In the genomic region with DNA sequence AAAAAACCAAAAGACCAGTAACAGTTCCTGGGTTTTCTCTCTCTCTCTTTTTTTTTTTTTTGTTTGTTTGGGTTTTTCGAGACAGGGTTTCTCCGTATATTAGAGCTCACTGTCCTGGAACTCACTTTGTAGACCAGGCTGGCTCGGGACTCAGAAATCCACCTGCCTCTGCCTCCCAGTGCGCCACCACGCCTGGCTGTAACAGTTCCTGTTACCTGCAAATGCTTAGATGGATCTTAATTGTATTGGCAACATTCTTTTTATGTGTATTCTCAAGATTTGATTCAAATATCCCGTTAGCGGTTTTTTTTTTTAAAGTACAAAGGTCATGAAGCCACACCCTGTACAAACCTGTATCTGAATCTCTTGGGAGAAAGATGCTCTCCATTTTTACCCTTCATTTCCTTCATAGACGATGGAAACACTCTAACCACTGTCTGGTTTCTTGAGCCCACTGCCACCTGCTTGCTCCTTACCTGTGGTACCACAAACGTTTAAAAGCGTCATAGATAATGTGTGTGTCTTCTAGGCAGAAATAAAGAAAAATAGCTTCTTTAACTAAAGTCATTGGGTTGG, we compare ENCODE assay signal across 8 mouse cellular contexts. TPM values are rescaled to one million over a fixed set of nuclear protein-coding genes. Genes with fewer than 3 reads are reported as not detected.
DNase-seq lines count a peak whose midpoint lies in the region; ATAC-seq and TF ChIP-seq lines count a peak whose summit lies in the region.

No protein-coding gene starts in this region.

- no peak for TF ChIP-seq CTCF in bone marrow macrophage, adult 2 months (IDR thresholded peaks at IDR 0.05; ENCODE audit: low read depth, low read length)

- no peaks in the 10 kb centered on the region for H3K27me3 ChIP-seq in heart, embryonic 14.5 days (ENCODE audit: control insufficient read depth, insufficient read depth, low read length)
- H3K27me3 ChIP-seq in hindbrain, embryonic 13.5 days: no peaks in the 10 kb centered on the region
- no peaks in the 10 kb centered on the region for H3K27me3 ChIP-seq in midbrain, embryonic 12.5 days

- H3K27ac ChIP-seq in heart, embryonic 14.5 days (replicated peaks in 1 of 2; ENCODE audit: control insufficient read depth in 1 of 2, insufficient read depth in 1 of 2, low read depth in 2 of 2, low read length in 2 of 2): peak overlapping the region; percentile 50 to 56; a peak in 3 of 4 replicates
- peak overlapping the region; percentile 46 for H3K27ac ChIP-seq in bone marrow macrophage, adult 2 months (ENCODE audit: insufficient read depth, low read depth, low read length)
- peak overlapping the region; percentile 85 for H3K27ac ChIP-seq in hindbrain, embryonic 13.5 days
- H3K27ac ChIP-seq in midbrain, embryonic 12.5 days (replicated peaks): peak overlapping the region; percentile 65

- peak overlapping the region in 1 of 2 experiments; percentile 96; a peak in 3 of 4 replicates for H3K4me3 ChIP-seq in heart, embryonic 14.5 days (ENCODE audit: control insufficient read depth in 1 of 2, insufficient read depth in 1 of 2, low read depth in 1 of 2, low read length in 2 of 2)
- peak overlapping the region; percentile 100 for H3K4me3 ChIP-seq in bone marrow macrophage, adult 2 months (ENCODE audit: insufficient read depth, low read length)
- peak overlapping the region; percentile 100 for H3K4me3 ChIP-seq in hindbrain, embryonic 13.5 days
- peak overlapping the region; percentile 75 for H3K4me3 ChIP-seq in midbrain, embryonic 12.5 days

- peak overlapping the region; percentile 57 for H3K9ac ChIP-seq in heart, embryonic 14.5 days (ENCODE audit: low read length)
- peak overlapping the region; percentile 60; the same call in 1 of the 2 replicates for H3K9ac ChIP-seq in hindbrain, embryonic 13.5 days
- H3K9ac ChIP-seq in midbrain, embryonic 12.5 days (replicated peaks): 0 out of 2 replicates have a peak overlapping the region, but pooled peaks have one; percentile 4

- no peaks in the 10 kb centered on the region for H3K9me3 ChIP-seq in heart, embryonic 14.5 days (ENCODE audit: control insufficient read depth, low read length)
- no peaks in the 10 kb centered on the region for H3K9me3 ChIP-seq in hindbrain, embryonic 13.5 days
- H3K9me3 ChIP-seq in midbrain, embryonic 12.5 days: no peaks in the 10 kb centered on the region

- DNase-seq in heart, adult 8-10 months (ENCODE audit: low spot score): no peak
- DNase-seq in frontal cortex, postnatal 14 days (ENCODE audit: low spot score in 2 of 2): no peak
- DNase-seq in retina, postnatal 1 day: no peak
- no peak for DNase-seq in gastrocnemius, adult 18-20 months (ENCODE audit: low spot score)

- whole genome bisulfite sequencing in heart, embryonic 14.5 days: 51% methylated on average over 10 of the region's 10 CpGs
- WGBS in hindbrain, embryonic 13.5 days: 59% methylated on average over 10 of the region's 10 CpGs
- 56% methylated on average over 10 of the region's 10 CpGs for WGBS in midbrain, embryonic 12.5 days

- TF ChIP-seq POLR2A in bone marrow macrophage, adult 2 months (IDR thresholded peaks at IDR 0.05; ENCODE audit: borderline replicate concordance, low read depth, low read length): no peak

- H3K4me2 ChIP-seq in heart, embryonic 14.5 days (ENCODE audit: low read length): peak overlapping the region; percentile 70
- H3K4me2 ChIP-seq in hindbrain, embryonic 13.5 days: peak overlapping the region; percentile 65
- H3K4me2 ChIP-seq in midbrain, embryonic 12.5 days (replicated peaks): peak overlapping the region; percentile 59

- ATAC-seq in heart, embryonic 14.5 days (ENCODE audit: insufficient number of reproducible peaks, insufficient read depth, low FRiP score, low read depth): no peak
- no peak for ATAC-seq in hindbrain, embryonic 13.5 days (ENCODE audit: low FRiP score)
- no peak for ATAC-seq in midbrain, embryonic 12.5 days (ENCODE audit: low FRiP score, low read depth)

- H3K36me3 ChIP-seq in heart, embryonic 14.5 days (ENCODE audit: control insufficient read depth, insufficient read depth, low read length): peaks cover 51% of the 10 kb centered on the region
- peaks cover 38% of the 10 kb centered on the region for H3K36me3 ChIP-seq in hindbrain, embryonic 13.5 days
- peaks cover 39% of the 10 kb centered on the region for H3K36me3 ChIP-seq in midbrain, embryonic 12.5 days

- peaks cover 0 to 19% of the 10 kb centered on the region in 2 experiments; a peak in 2 of 4 replicates for H3K4me1 ChIP-seq in heart, embryonic 14.5 days (ENCODE audit: control insufficient read depth in 2 of 2, insufficient read depth in 2 of 2, low read length in 2 of 2)
- peaks cover 14% of the 10 kb centered on the region for H3K4me1 ChIP-seq in bone marrow macrophage, adult 2 months (ENCODE audit: control insufficient read depth, insufficient read depth, low read length)
- peaks cover 33% of the 10 kb centered on the region for H3K4me1 ChIP-seq in hindbrain, embryonic 13.5 days (replicated peaks)
- H3K4me1 ChIP-seq in midbrain, embryonic 12.5 days: peaks cover 23% of the 10 kb centered on the region

RNA-seq across cellular contexts. Expression of a gene that starts 1.0 kb away (rescaled TPM):
- 12.6 and 13.8 TPM in 2 replicates for polyA plus RNA-seq in heart, embryonic 14.5 days (2014; fragmentation: Nextera tagmentation; extraction: Ambion mirVana)
- total RNA-seq in heart, adult 8-10 months (2022): 10 to 100 TPM in 3 of 4 experiments, 1 to 10 TPM in 1; 7.2 to 12.0 (median 11.1) TPM
- 13.4 and 13.9 TPM in 2 replicates for polyA plus RNA-seq in bone marrow macrophage, adult 2 months (2012; ENCODE audit: insufficient read depth, insufficient read length, missing spikeins)
- polyA plus RNA-seq in hindbrain, embryonic 13.5 days (2015; fragmentation: Nextera tagmentation; extraction: Ambion mirVana): 21.5 and 22.3 TPM in 2 replicates
- 21.5 and 21.6 TPM in 2 replicates for polyA plus RNA-seq in midbrain, embryonic 12.5 days (2016; fragmentation: Nextera tagmentation; extraction: Ambion mirVana)
- 10 to 100 TPM; 10.1 to 12.9 TPM for total RNA-seq in gastrocnemius, adult 18-20 months (2021)

RNA-seq across cellular contexts. Expression of a gene that starts 6.6 kb away (rescaled TPM):
- 593 and 639 TPM in 2 replicates for polyA plus RNA-seq in heart, embryonic 14.5 days (2014; fragmentation: Nextera tagmentation; extraction: Ambion mirVana)
- 100 to 1,000 TPM; 481 to 584 (median 542) TPM for total RNA-seq in heart, adult 8-10 months (2022)
- 1,052 and 1,077 TPM in 2 replicates for polyA plus RNA-seq in bone marrow macrophage, adult 2 months (2012; ENCODE audit: insufficient read depth, insufficient read length, missing spikeins)
- polyA plus RNA-seq in hindbrain, embryonic 13.5 days (2015; fragmentation: Nextera tagmentation; extraction: Ambion mirVana): 596 and 616 TPM in 2 replicates
- 724 and 726 TPM in 2 replicates for polyA plus RNA-seq in midbrain, embryonic 12.5 days (2016; fragmentation: Nextera tagmentation; extraction: Ambion mirVana)
- total RNA-seq in gastrocnemius, adult 18-20 months (2021): 100 to 1,000 TPM; 638 to 646 TPM

RNA-seq across cellular contexts. Expression of a gene that starts 38.1 kb away (rescaled TPM):
- 10.0 and 11.8 TPM in 2 replicates for polyA plus RNA-seq in heart, embryonic 14.5 days (2014; fragmentation: Nextera tagmentation; extraction: Ambion mirVana)
- 1 to 10 TPM; 3.9 to 5.3 (median 5.2) TPM for total RNA-seq in heart, adult 8-10 months (2022)
- 3.5 and 4.8 TPM in 2 replicates for polyA plus RNA-seq in bone marrow macrophage, adult 2 months (2012; ENCODE audit: insufficient read depth, insufficient read length, missing spikeins)
- polyA plus RNA-seq in hindbrain, embryonic 13.5 days (2015; fragmentation: Nextera tagmentation; extraction: Ambion mirVana): 16.9 and 17.3 TPM in 2 replicates
- 21.3 and 22.6 TPM in 2 replicates for polyA plus RNA-seq in midbrain, embryonic 12.5 days (2016; fragmentation: Nextera tagmentation; extraction: Ambion mirVana)
- 1 to 10 TPM; 5.9 to 6.4 TPM for total RNA-seq in gastrocnemius, adult 18-20 months (2021)

RNA-seq across cellular contexts. Expression of a gene that starts 56.8 kb away (rescaled TPM):
- 149 and 151 TPM in 2 replicates for polyA plus RNA-seq in heart, embryonic 14.5 days (2014; fragmentation: Nextera tagmentation; extraction: Ambion mirVana)
- 10 to 100 TPM; 46.3 to 56.5 (median 47.5) TPM for total RNA-seq in heart, adult 8-10 months (2022)
- polyA plus RNA-seq in bone marrow macrophage, adult 2 months (2012; ENCODE audit: insufficient read depth, insufficient read length, missing spikeins): 116 and 125 TPM in 2 replicates
- 252 and 255 TPM in 2 replicates for polyA plus RNA-seq in hindbrain, embryonic 13.5 days (2015; fragmentation: Nextera tagmentation; extraction: Ambion mirVana)
- polyA plus RNA-seq in midbrain, embryonic 12.5 days (2016; fragmentation: Nextera tagmentation; extraction: Ambion mirVana): 302 and 320 TPM in 2 replicates
- 10 to 100 TPM; 56.6 to 57.2 TPM for total RNA-seq in gastrocnemius, adult 18-20 months (2021)

Comparison
In these comparisons a context has a peak if more than half of its experiments do, and no peak if none do; other contexts are left out.
1. H3K9ac ChIP-seq: peak in every context shown above with its lines; median percentile 60 in hindbrain, embryonic 13.5 days; 57 in heart, embryonic 14.5 days; 4 in midbrain, embryonic 12.5 days.